Mouse (Mus musculus) neural tube, embryonic 13.5 days (tissue): ENCODE results near the gene Tpk1. TPM values are rescaled to one million over a fixed set of nuclear protein-coding genes. Genes with fewer than 3 reads are reported as not detected.

Source experiments
- ATAC-seq: fragments of 200-750 bp; cut with Nextera tagmentation; 2 replicates; pipeline ENCODE4 v1.8.0; 2017; ENCODE audit warnings: low read depth, mild to moderate bottlenecking, moderate TSS enrichment, moderate library complexity
- H3K27ac ChIP-seq: fragments of 300-500 bp; sonication (generic); replicated peaks from 2 replicates; pipeline ENCODE4 v1.5.1; 2015; ENCODE audit warnings: moderate library complexity, mild to moderate bottlenecking, inconsistent platforms
- H3K27me3 ChIP-seq: fragments of 300-500 bp; sonication (generic); 2 replicates; pipeline ENCODE4 v1.6.1; 2015; ENCODE audit warnings: mild to moderate bottlenecking, inconsistent platforms
- H3K36me3 ChIP-seq: fragments of 300-500 bp; sonication (generic); 2 replicates; pipeline ENCODE4 v1.6.1; 2015; ENCODE audit warnings: mild to moderate bottlenecking, inconsistent platforms
- H3K4me1 ChIP-seq: fragments of 300-500 bp; sonication (generic); replicated peaks from 2 replicates; pipeline ENCODE4 v1.6.1; 2015; ENCODE audit warnings: inconsistent platforms
- H3K4me2 ChIP-seq: fragments of 300-500 bp; sonication (generic); 2 replicates; pipeline ENCODE4 v1.6.1; 2015; ENCODE audit warnings: inconsistent platforms, mild to moderate bottlenecking, moderate library complexity
- H3K4me3 ChIP-seq: fragments of 300-500 bp; sonication (generic); 2 replicates; pipeline ENCODE4 v1.5.1; 2015; ENCODE audit warnings: mild to moderate bottlenecking, inconsistent platforms
- H3K9ac ChIP-seq: fragments of 300-500 bp; sonication (generic); 2 replicates; pipeline ENCODE4 v1.6.1; 2015; ENCODE audit warnings: moderate library complexity, mild to moderate bottlenecking, inconsistent platforms
- H3K9me3 ChIP-seq: fragments of 300-500 bp; sonication (generic); 2 replicates; pipeline ENCODE4 v1.6.1; 2016; ENCODE audit warnings: inconsistent platforms
- WGBS: fragments of 180-500 bp; shearing (Covaris S2); methylation state at CpG from one replicate; pipeline ENCODE4 v1.1.7; 2015; 5-methylcytosine and 5-hydroxymethylcytosine counted together
- polyA plus RNA-seq: library from polyadenylated mRNA; unstranded; fragments of >200 nt; fragmentation: Nextera tagmentation; extraction: Ambion mirVana; gene quantifications from 2 replicates; pipeline ENCODE4 v1.2.1, GENCODE M21; 2015

The Tpk1 gene
- polyA plus RNA-seq, 1 experiment from 2014 or later = 6.1 TPM

GRCm38 (mm10) chr6:43546537-43546936, 119.5 kb downstream of the Tpk1 start:
- H3K4me2 ChIP-seq = no peak overlapping the region
- no peaks in the 10 kb centered on the region for H3K9me3 ChIP-seq
- no peak overlapping the region for H3K9ac ChIP-seq
- no peak for ATAC-seq
- no peaks in the 10 kb centered on the region for H3K27me3 ChIP-seq
- H3K4me1 ChIP-seq = no peaks in the 10 kb centered on the region
- H3K4me3 ChIP-seq = no peak overlapping the region
- no peak overlapping the region for H3K27ac ChIP-seq
- 90% methylated on average over 1 of the region's 1 CpGs for WGBS
- H3K36me3 ChIP-seq = no peaks in the 10 kb centered on the region

GRCm38 (mm10) chr6:43537252-43537870, 128.7 kb downstream of the Tpk1 start:
- Histone ChIP-seq H3K36me3 (no peaks in the 10 kb centered on the region), H3K9ac (no peak overlapping the region), H3K4me2 (no peak overlapping the region), H3K9me3 (no peaks in the 10 kb centered on the region), H3K4me3 (no peak overlapping the region), H3K27me3 (no peaks in the 10 kb centered on the region), H3K4me1 (no peaks in the 10 kb centered on the region), H3K27ac (no peak overlapping the region)
- no peak for ATAC-seq
- 81% methylated on average over 2 of the region's 2 CpGs for WGBS

GRCm38 (mm10) chr6:43535459-43535858, 130.6 kb downstream of the Tpk1 start:
- Histone ChIP-seq H3K27ac (no peak overlapping the region), H3K4me3 (no peak overlapping the region), H3K4me1 (no peaks in the 10 kb centered on the region), H3K27me3 (no peaks in the 10 kb centered on the region), H3K9ac (no peak overlapping the region), H3K36me3 (no peaks in the 10 kb centered on the region), H3K9me3 (no peaks in the 10 kb centered on the region), H3K4me2 (no peak overlapping the region)
- ATAC-seq = no peak
- 95% methylated on average over 2 of the region's 2 CpGs for WGBS

- Histone ChIP-seq H3K4me3 (no peak overlapping the region), H3K36me3 (no peaks in the 10 kb centered on the region), H3K4me1 (no peaks in the 10 kb centered on the region), H3K27me3 (no peaks in the 10 kb centered on the region), H3K27ac (no peak overlapping the region), H3K9me3 (no peaks in the 10 kb centered on the region), H3K4me2 (no peak overlapping the region), H3K9ac (no peak overlapping the region)
- no peak for ATAC-seq
Observed at GRCm38 (mm10) chr6:43533323-43533722, 132.8 kb downstream of the Tpk1 start.

DNA sequence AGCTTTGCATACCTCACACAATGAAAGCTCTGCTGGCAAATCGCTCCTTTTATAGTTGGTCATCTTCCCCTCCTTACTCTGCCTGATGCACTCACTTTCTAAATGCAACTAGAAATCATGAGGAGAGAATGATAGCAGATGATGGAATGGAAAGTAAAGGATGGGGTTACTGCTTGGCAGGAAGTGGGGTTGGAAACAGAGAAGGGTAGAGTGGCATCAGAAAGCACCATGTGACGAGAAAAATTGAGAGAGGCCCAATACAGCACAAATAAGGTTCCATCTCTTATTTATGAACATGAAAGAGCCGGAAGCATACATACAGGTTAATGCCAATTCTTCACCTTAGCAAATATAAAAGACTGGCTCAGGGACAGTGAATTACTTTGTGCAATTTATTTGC, 133.3 kb downstream of the Tpk1 start:
- H3K27ac ChIP-seq = no peak overlapping the region
- H3K9me3 ChIP-seq = no peaks in the 10 kb centered on the region
- ATAC-seq = no peak
- H3K4me3 ChIP-seq = no peak overlapping the region
- H3K4me1 ChIP-seq = no peaks in the 10 kb centered on the region
- H3K9ac ChIP-seq = no peak overlapping the region
- H3K27me3 ChIP-seq = no peaks in the 10 kb centered on the region
- H3K36me3 ChIP-seq = no peaks in the 10 kb centered on the region
- H3K4me2 ChIP-seq = no peak overlapping the region
- WGBS = 85% methylated on average over 3 of the region's 3 CpGs

- H3K36me3 ChIP-seq = no peaks in the 10 kb centered on the region
- no peak overlapping the region for H3K27ac ChIP-seq
- H3K4me1 ChIP-seq = no peaks in the 10 kb centered on the region
- no peak overlapping the region for H3K4me3 ChIP-seq
- H3K9ac ChIP-seq = no peak overlapping the region
- no peak for ATAC-seq
- H3K4me2 ChIP-seq = no peak overlapping the region
- H3K9me3 ChIP-seq = no peaks in the 10 kb centered on the region
- no peaks in the 10 kb centered on the region for H3K27me3 ChIP-seq
Observed at GRCm38 (mm10) chr6:43531996-43532395, 134.1 kb downstream of the Tpk1 start.

- H3K4me1 ChIP-seq = no peaks in the 10 kb centered on the region
- H3K27me3 ChIP-seq = no peaks in the 10 kb centered on the region
- ATAC-seq = no peak
- no peak overlapping the region for H3K4me3 ChIP-seq
- WGBS = 83% methylated on average over 3 of the region's 3 CpGs
- H3K9me3 ChIP-seq = no peaks in the 10 kb centered on the region
- H3K4me2 ChIP-seq = no peak overlapping the region
- H3K9ac ChIP-seq = no peak overlapping the region
- H3K36me3 ChIP-seq = no peaks in the 10 kb centered on the region
- H3K27ac ChIP-seq = no peak overlapping the region
Observed at GRCm38 (mm10) chr6:43528996-43529395, 137.1 kb downstream of the Tpk1 start.

DNA sequence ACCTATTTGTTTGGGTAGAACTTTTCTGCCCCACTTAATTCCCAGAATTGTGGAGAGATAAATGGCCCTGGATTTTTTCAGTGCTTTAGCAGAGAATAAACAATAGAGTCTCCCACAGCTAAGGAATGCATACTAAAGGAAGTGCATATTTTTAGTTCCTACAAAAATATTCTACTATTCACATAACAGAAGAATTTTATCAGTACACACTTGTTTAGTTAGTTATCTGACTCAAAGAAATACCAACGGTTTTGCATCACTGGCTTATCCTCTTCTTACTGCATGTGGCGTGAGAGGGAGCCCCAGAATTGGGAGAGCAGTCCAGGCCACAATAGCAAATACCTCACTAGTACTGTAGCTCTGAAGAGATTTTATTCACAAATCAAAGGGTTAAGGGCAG, 141.1 kb downstream of the Tpk1 start:
- peaks cover 10% of the 10 kb centered on the region for H3K4me1 ChIP-seq
- H3K4me2 ChIP-seq = no peak overlapping the region
- 86% methylated on average over 2 of the region's 2 CpGs for WGBS
- H3K9ac ChIP-seq = no peak overlapping the region
- no peaks in the 10 kb centered on the region for H3K9me3 ChIP-seq
- no peak overlapping the region for H3K4me3 ChIP-seq
- H3K27ac ChIP-seq = no peak overlapping the region
- no peaks in the 10 kb centered on the region for H3K36me3 ChIP-seq
- H3K27me3 ChIP-seq = no peaks in the 10 kb centered on the region
- ATAC-seq = no peak

- ATAC-seq = peak; percentile 53; the same call in 1 of the 2 replicates
- Histone ChIP-seq H3K4me1 (peaks cover 10% of the 10 kb centered on the region), H3K9me3 (no peaks in the 10 kb centered on the region), H3K27ac (0 out of 2 replicates have a peak overlapping the region, but pooled peaks have one; percentile 38), H3K4me3 (no peak overlapping the region), H3K27me3 (no peaks in the 10 kb centered on the region), H3K4me2 (no peak overlapping the region), H3K9ac (no peak overlapping the region), H3K36me3 (no peaks in the 10 kb centered on the region)
- 24% methylated on average over 1 of the region's 1 CpGs for WGBS
Observed at GRCm38 (mm10) chr6:43522046-43522445, 144.0 kb downstream of the Tpk1 start.

- 76% methylated on average over 2 of the region's 2 CpGs for WGBS
- Histone ChIP-seq H3K36me3 (no peaks in the 10 kb centered on the region), H3K4me1 (peaks cover 10% of the 10 kb centered on the region), H3K4me3 (no peak overlapping the region), H3K9me3 (no peaks in the 10 kb centered on the region), H3K27ac (no peak overlapping the region), H3K27me3 (no peaks in the 10 kb centered on the region), H3K4me2 (no peak overlapping the region), H3K9ac (no peak overlapping the region)
- ATAC-seq = no peak
Observed at GRCm38 (mm10) chr6:43520218-43520617, 145.9 kb downstream of the Tpk1 start.

DNA sequence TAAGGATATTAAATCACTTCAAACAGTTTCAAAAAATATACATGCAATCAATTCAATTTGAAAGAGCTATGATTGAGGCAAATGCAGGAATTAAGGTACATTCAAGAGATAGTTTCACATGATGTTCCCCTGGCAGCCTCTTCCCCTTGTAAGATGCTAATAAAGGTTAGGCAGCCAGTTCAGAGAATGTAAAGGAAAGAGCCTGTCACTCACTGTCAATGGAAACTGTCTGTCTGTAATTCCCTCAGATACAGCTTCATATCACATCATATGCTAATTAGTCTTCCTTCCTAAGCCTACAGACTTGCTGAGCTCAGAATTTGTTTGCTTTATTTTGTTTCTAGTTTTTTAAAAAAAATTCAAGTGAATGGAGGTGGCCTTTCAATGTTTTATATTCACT, 147.7 kb downstream of the Tpk1 start:
- no peak overlapping the region for H3K4me3 ChIP-seq
- H3K36me3 ChIP-seq = no peaks in the 10 kb centered on the region
- H3K9me3 ChIP-seq = no peaks in the 10 kb centered on the region
- H3K4me2 ChIP-seq = no peak overlapping the region
- H3K27me3 ChIP-seq = no peaks in the 10 kb centered on the region
- peaks cover 10% of the 10 kb centered on the region for H3K4me1 ChIP-seq
- H3K27ac ChIP-seq = no peak overlapping the region
- ATAC-seq = no peak
- H3K9ac ChIP-seq = no peak overlapping the region

DNA sequence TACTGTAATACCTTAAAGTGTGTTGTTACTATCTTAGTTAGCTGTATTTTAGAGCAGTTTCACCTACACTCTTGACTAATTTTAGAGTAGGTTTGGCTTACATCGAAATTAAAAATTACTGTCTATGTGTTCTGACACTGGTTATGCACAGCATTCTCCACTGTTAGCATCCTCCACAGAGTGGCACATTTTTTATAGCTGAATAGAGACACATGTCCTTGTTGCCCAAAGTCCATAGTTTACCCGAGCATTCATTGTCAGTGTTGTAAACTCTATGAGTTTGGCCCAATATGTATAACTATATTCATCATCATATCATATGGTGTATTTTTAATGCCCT, 148.8 kb downstream of the Tpk1 start:
- WGBS = 78% methylated on average over 2 of the region's 2 CpGs
- Histone ChIP-seq H3K9me3 (no peaks in the 10 kb centered on the region), H3K27ac (no peak overlapping the region), H3K27me3 (no peaks in the 10 kb centered on the region), H3K4me1 (peaks cover 6% of the 10 kb centered on the region), H3K9ac (no peak overlapping the region), H3K36me3 (no peaks in the 10 kb centered on the region), H3K4me3 (no peak overlapping the region), H3K4me2 (no peak overlapping the region)
- ATAC-seq = no peak

DNA sequence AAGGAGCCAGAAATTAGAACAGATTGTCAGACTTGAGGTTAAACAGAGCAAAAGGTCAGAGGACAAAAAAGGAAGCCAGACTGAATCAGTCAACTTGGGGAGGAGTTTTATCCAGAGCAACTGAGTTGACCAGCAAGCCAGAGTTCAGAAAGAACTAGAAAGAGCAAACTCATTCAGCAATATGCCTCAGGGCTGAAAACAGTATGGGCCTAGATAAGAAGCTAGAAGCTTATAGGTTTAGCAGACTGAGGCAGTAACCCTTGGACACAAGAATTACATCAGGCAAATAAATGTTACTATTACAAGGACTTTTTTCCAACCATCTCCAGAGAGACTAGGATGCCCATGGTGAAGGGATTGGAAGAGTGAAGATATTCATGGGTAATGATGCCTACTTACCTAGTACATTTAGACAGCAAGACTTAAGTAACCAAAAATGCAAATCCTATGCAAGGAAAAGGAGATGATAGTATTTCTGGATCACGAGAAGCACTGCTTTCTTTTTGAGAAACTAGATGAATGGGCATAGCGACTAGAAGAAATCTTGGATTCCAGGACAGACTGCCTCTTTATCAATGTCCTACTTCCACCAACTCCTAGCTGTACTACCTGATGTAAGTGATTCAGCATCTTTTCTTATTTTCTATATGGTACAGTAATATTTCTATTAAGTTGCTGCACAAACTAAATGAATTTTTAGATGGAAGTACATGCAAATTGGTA, 149.3 kb downstream of the Tpk1 start:
- WGBS = 93% methylated on average over 2 of the region's 2 CpGs
- no peak overlapping the region for H3K9ac ChIP-seq
- no peaks in the 10 kb centered on the region for H3K9me3 ChIP-seq
- H3K4me3 ChIP-seq = no peak overlapping the region
- H3K27me3 ChIP-seq = no peaks in the 10 kb centered on the region
- no peak overlapping the region for H3K4me2 ChIP-seq
- H3K36me3 ChIP-seq = no peaks in the 10 kb centered on the region
- no peak overlapping the region for H3K27ac ChIP-seq
- peaks cover under 1% of the 10 kb centered on the region; the same call in 1 of the 2 replicates for H3K4me1 ChIP-seq
- ATAC-seq = no peak
